Mouse (Mus musculus): ENCODE results near the gene Anln. TPM values are rescaled to one million over a fixed set of nuclear protein-coding genes. Genes with fewer than 3 reads are reported as not detected.

The Anln gene
- polyA plus RNA-seq, 1 experiment = 1.8 TPM

DNA sequence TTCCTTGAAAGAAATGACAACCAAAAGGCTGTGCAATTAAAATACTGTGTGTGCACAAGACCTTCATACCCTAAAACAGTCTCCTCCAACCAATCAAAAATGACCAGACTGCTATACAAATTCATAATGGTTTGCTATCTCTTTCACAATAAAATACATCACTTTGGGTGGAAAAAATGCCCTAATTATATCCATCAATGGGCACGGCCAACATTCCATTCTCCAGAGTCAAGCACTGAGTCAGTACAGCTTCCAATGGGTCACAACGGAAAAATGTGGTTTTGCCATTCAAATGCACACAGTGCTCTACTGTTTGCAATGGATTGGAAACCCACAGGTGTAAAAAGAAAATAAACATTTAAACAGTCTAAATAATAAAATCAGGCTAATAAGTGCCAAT, 3.1 kb downstream of the Anln start:
- no peaks in the 10 kb centered on the region for H3K4me1 ChIP-seq (ENCODE audit: control insufficient read depth, insufficient read depth, low read length)
- WGBS = 45% methylated on average over 2 of the region's 2 CpGs

DNA sequence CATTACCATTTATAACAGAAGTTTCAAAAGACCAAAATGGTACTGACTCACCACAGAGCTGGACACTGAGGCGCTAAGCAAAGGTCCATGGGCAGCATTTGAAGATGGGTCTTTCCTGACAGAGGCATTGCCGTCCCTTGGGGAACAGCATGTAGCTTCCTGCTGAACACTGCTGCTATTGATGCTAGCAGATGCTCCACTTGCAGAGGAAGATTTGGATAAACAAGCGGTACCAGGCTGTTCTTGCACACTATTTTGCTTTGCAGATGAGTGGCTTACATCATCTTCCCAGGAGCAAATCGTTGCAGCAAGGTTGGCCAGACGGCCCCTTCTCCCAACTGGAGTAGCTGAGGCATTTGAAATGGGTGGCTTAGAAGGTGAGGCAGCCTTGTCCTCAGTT, 12.9 kb downstream of the Anln start:
- Histone ChIP-seq H3K4me3 (replicated peaks; ENCODE audit: extremely low read depth, low read depth, low read length) (no peak overlapping the region), H3K4me1 (ENCODE audit: control insufficient read depth, insufficient read depth, low read length) (no peaks in the 10 kb centered on the region)
- TF ChIP-seq POLR2A (IDR thresholded peaks at IDR 0.05; ENCODE audit: borderline replicate concordance, extremely low read depth, low read depth, low read length) (no peak), CTCF (IDR thresholded peaks at IDR 0.05; ENCODE audit: insufficient read depth, low read length) (no peak)
- 82% methylated on average over 5 of the region's 5 CpGs for WGBS
- DNase-seq = no peak

More for the DNA sequence above, 3.1 kb downstream of the Anln start:
- no peak for DNase-seq
- no peak overlapping the region for H3K4me3 ChIP-seq (replicated peaks; ENCODE audit: extremely low read depth, low read depth, low read length)
- no peak for TF ChIP-seq CTCF (IDR thresholded peaks at IDR 0.05; ENCODE audit: insufficient read depth, low read length)
- TF ChIP-seq POLR2A (IDR thresholded peaks at IDR 0.05; ENCODE audit: borderline replicate concordance, extremely low read depth, low read depth, low read length) = no peak

DNA sequence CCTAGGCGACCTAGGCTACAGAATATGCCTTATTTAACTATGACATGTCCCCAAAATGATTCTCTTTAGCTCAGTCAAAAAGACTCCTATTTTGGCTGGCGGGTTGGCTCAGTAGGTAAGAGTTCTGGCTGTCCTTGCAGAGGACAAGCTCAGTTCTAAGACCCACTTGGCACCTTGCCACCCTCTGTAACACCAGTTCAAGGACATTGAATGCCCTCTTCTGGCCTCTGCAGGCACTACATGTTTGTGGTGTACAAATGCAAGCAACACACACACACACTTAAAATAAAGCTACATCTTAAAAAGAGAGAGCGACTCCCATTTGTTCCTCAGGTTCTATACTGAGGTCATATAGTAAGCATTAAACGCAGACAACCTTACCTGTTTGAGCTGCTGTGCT, 16.2 kb downstream of the Anln start:
- Histone ChIP-seq H3K4me1 (ENCODE audit: control insufficient read depth, insufficient read depth, low read length) (no peaks in the 10 kb centered on the region), H3K4me3 (replicated peaks; ENCODE audit: extremely low read depth, low read depth, low read length) (no peak overlapping the region)
- 96% methylated on average over 4 of the region's 4 CpGs for WGBS
- no peak for DNase-seq
- TF ChIP-seq CTCF (IDR thresholded peaks at IDR 0.05; ENCODE audit: insufficient read depth, low read length) (no peak), POLR2A (IDR thresholded peaks at IDR 0.05; ENCODE audit: borderline replicate concordance, extremely low read depth, low read depth, low read length) (no peak)

DNA sequence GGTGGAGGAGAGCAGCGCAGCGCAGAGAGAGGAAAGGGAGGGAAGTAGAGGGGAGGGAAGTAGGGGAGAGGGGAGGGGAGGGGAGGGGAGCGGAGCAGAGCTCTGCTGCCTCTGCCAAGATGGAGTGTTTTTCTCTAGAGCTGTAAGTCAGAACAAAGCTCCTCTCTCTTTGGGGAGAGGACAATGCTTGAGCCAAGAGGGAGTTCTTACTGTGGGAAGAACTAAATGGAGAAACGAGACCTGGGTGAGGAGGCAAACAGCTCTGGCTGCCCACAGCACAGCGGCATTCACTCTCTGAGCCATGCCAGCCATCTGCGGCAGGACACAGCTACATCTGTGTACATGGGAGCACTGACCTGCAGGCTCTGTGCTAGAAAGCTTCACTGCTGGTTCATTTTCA, 21.0 kb downstream of the Anln start:
- Histone ChIP-seq H3K4me1 (ENCODE audit: control insufficient read depth, insufficient read depth, low read length) (no peaks in the 10 kb centered on the region), H3K4me3 (replicated peaks; ENCODE audit: extremely low read depth, low read depth, low read length) (no peak overlapping the region)
- no peak for DNase-seq
- 63% methylated on average over 6 of the region's 6 CpGs for WGBS
- no peak for TF ChIP-seq POLR2A (IDR thresholded peaks at IDR 0.05; ENCODE audit: borderline replicate concordance, extremely low read depth, low read depth, low read length)
- no peak for TF ChIP-seq CTCF (IDR thresholded peaks at IDR 0.05; ENCODE audit: insufficient read depth, low read length)

DNA sequence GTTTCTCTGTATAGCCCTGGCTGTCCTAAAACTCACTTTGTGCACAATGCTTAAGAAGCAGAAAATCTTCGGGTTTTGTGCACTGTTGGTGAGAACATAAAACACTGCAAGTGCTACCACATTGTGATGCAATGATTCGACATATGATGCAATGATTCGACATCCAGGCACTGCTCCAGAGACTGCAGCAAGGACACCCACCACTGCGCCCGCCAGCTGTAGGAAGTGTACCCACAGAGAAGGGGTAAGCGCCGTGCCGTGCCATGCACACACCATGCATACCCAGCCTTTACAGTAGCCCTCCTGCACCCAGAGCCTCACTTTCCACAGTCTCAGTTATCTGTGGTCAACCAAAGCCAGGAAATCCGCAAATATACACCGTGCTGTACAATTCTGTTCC, 22.4 kb downstream of the Anln start:
- 84% methylated on average over 10 of the region's 10 CpGs for WGBS
- TF ChIP-seq POLR2A (IDR thresholded peaks at IDR 0.05; ENCODE audit: borderline replicate concordance, extremely low read depth, low read depth, low read length) (no peak), CTCF (IDR thresholded peaks at IDR 0.05; ENCODE audit: insufficient read depth, low read length) (no peak)
- no peaks in the 10 kb centered on the region for H3K4me1 ChIP-seq (ENCODE audit: control insufficient read depth, insufficient read depth, low read length)
- no peak for DNase-seq
- H3K4me3 ChIP-seq (replicated peaks; ENCODE audit: extremely low read depth, low read depth, low read length) = no peak overlapping the region

DNA sequence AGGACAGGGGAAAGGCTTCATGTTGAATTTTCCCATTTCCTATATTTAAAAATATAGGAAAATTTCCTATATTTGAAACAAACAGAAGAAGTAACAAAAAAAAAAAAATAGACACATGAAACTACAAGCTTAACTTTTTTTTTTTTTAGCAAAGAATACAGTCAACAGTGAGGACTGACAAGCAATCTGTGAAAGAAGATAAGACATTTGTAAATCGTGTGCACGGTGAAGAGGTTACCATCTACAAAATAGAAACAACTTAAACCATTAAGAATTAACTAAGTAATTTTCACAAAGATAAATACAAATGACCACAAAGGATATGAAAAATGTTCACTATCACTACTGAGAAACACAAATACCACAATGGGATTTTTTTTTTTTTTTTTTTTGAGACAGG, 22.8 kb downstream of the Anln start:
- DNase-seq = no peak
- TF ChIP-seq CTCF (IDR thresholded peaks at IDR 0.05; ENCODE audit: insufficient read depth, low read length) (no peak), POLR2A (IDR thresholded peaks at IDR 0.05; ENCODE audit: borderline replicate concordance, extremely low read depth, low read depth, low read length) (no peak)
- Histone ChIP-seq H3K4me1 (ENCODE audit: control insufficient read depth, insufficient read depth, low read length) (no peaks in the 10 kb centered on the region), H3K4me3 (replicated peaks; ENCODE audit: extremely low read depth, low read depth, low read length) (no peak overlapping the region)
- 85% methylated on average over 2 of the region's 2 CpGs for WGBS

DNA sequence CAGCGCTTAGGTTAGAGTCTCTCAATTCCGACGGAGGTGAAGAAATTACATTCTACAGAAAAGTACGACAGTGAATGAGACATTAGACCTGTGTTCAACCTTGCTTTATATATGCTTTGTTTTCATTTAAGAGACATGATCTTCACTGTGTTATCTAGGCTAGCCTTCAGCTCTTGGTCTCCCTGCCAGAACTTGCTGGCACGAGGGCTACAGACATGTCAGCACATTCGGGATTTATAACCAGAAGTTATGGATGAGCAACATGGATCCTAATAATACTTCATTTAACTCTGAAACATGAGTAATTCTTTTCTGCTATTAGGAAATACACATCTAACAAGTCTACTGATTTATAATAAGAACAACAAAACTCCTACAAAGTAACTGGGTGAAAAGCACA, 28.1 kb downstream of the Anln start:
- no peak overlapping the region for H3K4me3 ChIP-seq (replicated peaks; ENCODE audit: extremely low read depth, low read depth, low read length)
- no peaks in the 10 kb centered on the region for H3K4me1 ChIP-seq (ENCODE audit: control insufficient read depth, insufficient read depth, low read length)
- 86% methylated on average over 6 of the region's 6 CpGs for WGBS
- no peak for DNase-seq
- TF ChIP-seq CTCF (IDR thresholded peaks at IDR 0.05; ENCODE audit: insufficient read depth, low read length) (no peak), POLR2A (IDR thresholded peaks at IDR 0.05; ENCODE audit: borderline replicate concordance, extremely low read depth, low read depth, low read length) (no peak)

DNA sequence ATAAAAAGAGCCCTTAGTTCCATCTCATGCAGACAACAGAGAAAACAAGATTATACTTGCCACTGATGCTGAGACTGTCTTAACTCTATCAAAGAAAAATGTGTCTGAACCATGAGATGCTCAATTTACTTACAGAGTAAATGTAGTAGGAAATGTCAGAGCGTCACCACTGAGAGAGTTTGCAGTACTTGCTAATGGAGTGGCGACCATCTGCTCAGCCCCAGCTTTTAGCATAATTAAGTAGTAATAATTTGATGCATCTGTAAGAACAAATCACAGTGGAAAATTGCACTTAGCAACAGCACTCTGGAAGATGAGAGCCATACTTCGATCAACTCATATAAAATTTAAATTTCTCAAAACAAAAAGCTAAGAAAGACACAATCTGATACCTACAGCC, 33.1 kb downstream of the Anln start:
- DNase-seq = no peak
- Histone ChIP-seq H3K4me1 (ENCODE audit: control insufficient read depth, insufficient read depth, low read length) (no peaks in the 10 kb centered on the region), H3K4me3 (replicated peaks; ENCODE audit: extremely low read depth, low read depth, low read length) (no peak overlapping the region)
- TF ChIP-seq POLR2A (IDR thresholded peaks at IDR 0.05; ENCODE audit: borderline replicate concordance, extremely low read depth, low read depth, low read length) = no peak
- no peak for TF ChIP-seq CTCF (IDR thresholded peaks at IDR 0.05; ENCODE audit: insufficient read depth, low read length)
- WGBS = 92% methylated on average over 3 of the region's 3 CpGs

DNA sequence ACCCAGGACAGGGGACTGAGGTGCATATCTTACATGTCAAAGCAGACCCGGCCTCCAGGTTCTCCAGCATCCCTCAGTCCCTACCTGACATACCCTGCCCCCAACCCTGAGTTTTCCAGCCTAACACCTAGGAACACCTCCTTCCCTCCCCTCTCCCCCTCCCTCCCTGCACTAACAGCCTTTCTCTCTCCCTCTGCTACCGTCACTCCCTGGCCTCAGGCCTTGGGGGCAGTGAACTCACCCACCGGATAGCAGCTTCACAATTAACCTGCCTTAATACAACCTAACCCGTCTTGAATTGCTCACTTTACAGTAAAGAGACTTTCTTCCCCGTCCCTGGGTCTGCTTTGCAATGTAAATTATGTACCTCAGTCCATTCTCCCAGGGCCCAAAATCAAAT, 35.1 kb downstream of the Anln start:
- TF ChIP-seq CTCF (IDR thresholded peaks at IDR 0.05; ENCODE audit: insufficient read depth, low read length) (no peak), POLR2A (IDR thresholded peaks at IDR 0.05; ENCODE audit: borderline replicate concordance, extremely low read depth, low read depth, low read length) (no peak)
- Histone ChIP-seq H3K4me1 (ENCODE audit: control insufficient read depth, insufficient read depth, low read length) (no peaks in the 10 kb centered on the region), H3K4me3 (replicated peaks; ENCODE audit: extremely low read depth, low read depth, low read length) (no peak overlapping the region)
- no peak for DNase-seq
- WGBS = 93% methylated on average over 5 of the region's 5 CpGs

DNA sequence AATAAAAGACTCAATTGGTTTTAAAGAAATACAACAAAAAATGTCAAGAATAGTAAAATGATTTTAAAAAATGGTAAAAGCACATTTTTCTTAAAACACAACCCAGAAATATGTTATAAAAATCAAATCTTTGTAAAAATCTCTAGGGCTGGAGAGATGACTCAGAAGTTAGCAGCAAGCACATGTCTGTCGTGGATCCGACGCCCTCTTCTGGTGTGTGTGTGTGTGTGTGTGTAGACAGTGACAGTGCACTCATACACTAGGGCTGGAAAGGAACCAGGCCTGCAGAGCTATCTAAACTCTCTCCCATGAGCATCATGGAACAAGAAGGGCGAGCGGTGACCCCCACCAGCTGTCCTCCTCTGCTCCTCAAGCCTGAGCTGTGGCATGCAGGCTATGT, 35.5 kb downstream of the Anln start:
- 93% methylated on average over 5 of the region's 5 CpGs for WGBS
- DNase-seq = no peak
- Histone ChIP-seq H3K4me1 (ENCODE audit: control insufficient read depth, insufficient read depth, low read length) (no peaks in the 10 kb centered on the region), H3K4me3 (replicated peaks; ENCODE audit: extremely low read depth, low read depth, low read length) (no peak overlapping the region)
- no peak for TF ChIP-seq CTCF (IDR thresholded peaks at IDR 0.05; ENCODE audit: insufficient read depth, low read length)
- TF ChIP-seq POLR2A (IDR thresholded peaks at IDR 0.05; ENCODE audit: borderline replicate concordance, extremely low read depth, low read depth, low read length) = no peak

DNA sequence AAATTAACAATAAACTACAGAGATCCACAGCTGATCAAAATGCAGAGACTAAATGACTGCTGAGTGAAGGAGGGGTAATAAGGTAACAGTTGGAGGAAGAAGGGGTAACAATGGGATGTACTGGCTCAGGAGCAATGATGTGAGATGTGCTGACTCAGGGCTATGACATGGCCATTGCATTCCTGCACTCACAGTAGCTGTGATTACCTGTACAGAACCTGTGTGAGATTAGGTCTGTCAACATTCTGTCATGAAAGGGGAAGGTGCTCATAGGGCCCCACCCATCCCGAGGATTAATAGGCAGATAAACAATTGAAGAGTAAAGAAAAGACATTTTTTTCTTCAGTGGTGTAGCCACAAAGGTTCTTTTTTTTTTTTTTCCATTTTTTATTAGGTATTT, 48.7 kb downstream of the Anln start:
- no peak for DNase-seq
- 63% methylated on average over 1 of the region's 1 CpGs for WGBS
- Histone ChIP-seq H3K4me3 (replicated peaks; ENCODE audit: extremely low read depth, low read depth, low read length) (no peak overlapping the region), H3K4me1 (ENCODE audit: control insufficient read depth, insufficient read depth, low read length) (no peaks in the 10 kb centered on the region)
- TF ChIP-seq CTCF (IDR thresholded peaks at IDR 0.05; ENCODE audit: insufficient read depth, low read length) (no peak), POLR2A (IDR thresholded peaks at IDR 0.05; ENCODE audit: borderline replicate concordance, extremely low read depth, low read depth, low read length) (no peak)

All from lung, adult 2 months (tissue).